Mouse (Mus musculus) kidney, postnatal 4 days (tissue): ENCODE measurements around the gene Gm21915.

Source experiments
- DNase-seq, 2 experiments: peaks; one replicate each; pipeline ENCODE4 v3.0.0; 2021; ENCODE audit warnings: mixed read lengths in 2 of 2

Gm21915 gene

DNA sequence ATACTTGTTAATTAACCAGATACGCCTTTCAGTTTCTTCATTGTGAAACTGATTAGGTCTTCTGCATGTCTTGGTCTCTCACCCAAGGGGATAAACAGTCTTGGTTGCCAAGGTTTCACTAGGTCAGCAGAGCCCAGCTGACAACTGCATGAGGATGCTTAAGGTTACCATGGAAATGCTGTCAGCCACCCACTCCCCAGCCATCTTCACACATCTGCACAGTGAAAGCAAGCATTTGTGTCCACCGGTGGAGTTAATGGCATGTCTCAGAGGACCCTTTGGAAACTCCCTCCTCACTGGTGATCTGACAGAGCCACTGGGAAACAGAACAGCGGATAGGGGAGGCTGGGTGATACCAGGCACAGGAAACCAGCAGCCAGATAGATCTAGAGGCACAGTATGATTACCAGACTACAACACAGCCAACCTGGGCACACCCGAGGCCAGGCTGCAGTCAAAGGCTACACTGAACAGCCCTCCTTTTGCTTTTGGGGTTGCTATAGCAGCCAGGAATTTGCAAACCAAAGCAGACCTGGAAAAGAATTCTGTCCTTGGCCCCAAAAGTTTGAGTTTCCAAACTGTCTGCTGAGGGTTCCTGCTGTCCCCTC lies 1.0 kb downstream of the Gm21915 start:
- no peak for DNase-seq

- peak; percentile 44 to 62 for DNase-seq
These were observed 5.0 kb downstream of the Gm21915 start for GRCm38 (mm10) chr9:40675203-40675958.

GRCm38 (mm10) chr9:40678653-40679052 lies 8.2 kb downstream of the Gm21915 start:
- DNase-seq: no peak

DNA sequence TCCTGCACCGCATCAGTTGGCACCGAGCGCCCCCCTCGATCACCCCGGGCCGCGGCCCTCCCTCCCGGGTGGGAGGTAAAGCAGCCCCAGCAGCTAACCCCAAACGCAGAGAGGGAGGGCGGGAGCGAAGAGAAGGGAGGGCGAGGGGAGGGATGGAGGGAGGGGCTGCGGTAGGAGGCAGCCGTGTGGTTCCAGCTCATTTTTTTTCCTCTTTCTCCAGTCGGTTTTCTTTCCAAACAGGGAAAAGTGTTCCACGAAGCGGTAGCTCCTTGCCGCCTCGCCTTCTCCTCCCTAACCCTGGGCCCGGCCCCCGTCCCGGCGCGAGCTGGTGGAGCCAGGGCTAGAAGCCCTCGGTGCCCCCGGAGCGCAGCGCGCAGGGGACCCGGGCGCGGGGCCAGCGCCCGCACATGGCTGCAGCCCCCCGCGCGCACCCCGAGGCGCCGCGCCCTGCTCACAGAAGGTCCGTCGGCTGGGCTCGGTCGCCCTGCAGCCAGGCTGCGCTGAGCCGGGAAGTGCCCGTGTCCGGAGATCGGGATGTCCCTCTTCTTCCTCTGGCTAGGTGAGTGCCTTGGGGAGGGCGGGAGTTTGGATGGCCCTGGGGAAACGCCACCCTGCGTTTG lies 15.5 kb downstream of the Gm21915 start, which contains the start of gene Clmp:
Clmp (plus strand) TSS at position 162 of the 620 bp plus-strand sequence.
- peak; percentile 63 to 73 for DNase-seq

DNA sequence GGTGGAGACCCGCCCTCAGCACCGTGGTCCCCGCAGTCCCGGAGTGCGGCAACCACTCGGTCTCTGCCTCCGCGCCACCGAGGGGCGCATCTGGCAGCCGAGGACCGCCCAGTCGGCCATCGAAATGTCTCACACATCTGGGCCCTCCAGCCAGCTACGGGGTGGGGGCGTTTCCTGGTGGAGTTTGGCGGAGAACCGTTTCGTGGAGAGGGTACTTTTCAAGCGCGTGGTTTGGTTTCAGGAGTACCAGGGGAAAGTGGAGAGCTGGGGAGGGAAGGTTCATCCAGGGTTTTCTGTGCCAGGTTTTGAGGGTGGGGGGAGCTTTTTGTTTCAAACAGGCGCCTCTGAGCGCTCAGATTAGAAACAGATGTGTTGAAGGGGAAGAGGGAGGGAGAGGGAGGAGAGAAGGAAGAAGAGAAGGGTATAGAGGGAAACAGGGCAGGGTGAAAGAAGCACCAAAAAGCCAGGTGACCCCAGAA lies 16.0 kb downstream of the Gm21915 start:
- DNase-seq: no peak

GRCm38 (mm10) chr9:40687053-40687452 lies 16.6 kb downstream of the Gm21915 start:
- no peak for DNase-seq

DNA sequence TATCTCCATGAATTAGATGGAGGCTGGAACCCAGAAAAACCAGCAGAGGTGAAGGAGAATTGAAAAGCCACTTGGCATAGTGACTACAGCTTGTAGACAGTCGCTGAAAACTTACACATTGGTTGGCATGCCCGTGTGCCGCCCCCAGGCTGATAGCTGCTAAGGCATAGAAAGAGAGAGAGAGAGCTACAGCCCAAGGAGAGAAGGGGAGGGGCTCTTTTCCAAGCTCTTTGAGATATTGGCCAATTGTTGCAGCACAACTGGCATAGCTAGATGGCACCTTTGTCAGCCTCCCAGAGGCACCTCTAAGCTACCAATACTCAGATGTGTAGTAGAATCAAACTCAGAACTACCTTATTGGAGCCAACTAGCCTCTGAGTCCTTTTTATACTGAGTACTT lies 17.1 kb downstream of the Gm21915 start:
- DNase-seq: no peak

GRCm38 (mm10) chr9:40690511-40690910 lies 20.1 kb downstream of the Gm21915 start:
- DNase-seq: no peak

GRCm38 (mm10) chr9:40693026-40693425 lies 22.6 kb downstream of the Gm21915 start:
- DNase-seq: no peak

DNA sequence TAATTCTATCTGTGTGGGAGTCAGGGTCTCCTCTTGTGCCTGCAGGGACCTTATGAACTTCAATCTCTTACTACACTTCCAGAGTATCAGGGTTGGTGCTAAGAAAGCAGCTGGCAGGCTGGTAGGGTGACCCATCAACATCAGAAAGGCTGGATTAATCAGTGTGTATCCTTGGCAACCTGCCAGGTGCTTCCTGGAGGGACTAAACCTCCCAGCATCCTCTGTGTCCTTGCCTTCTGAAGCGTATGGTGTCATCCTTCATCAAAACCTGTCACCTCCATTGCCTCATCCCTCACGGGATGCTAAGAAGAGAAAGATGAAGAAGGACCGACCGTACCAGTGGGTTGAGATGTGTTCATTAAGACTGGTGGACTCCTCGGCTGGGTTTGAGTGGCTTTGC lies 23.4 kb downstream of the Gm21915 start:
- DNase-seq: peak; percentile 54 to 71

GRCm38 (mm10) chr9:40694284-40694683 lies 23.9 kb downstream of the Gm21915 start:
- no peak for DNase-seq

DNA sequence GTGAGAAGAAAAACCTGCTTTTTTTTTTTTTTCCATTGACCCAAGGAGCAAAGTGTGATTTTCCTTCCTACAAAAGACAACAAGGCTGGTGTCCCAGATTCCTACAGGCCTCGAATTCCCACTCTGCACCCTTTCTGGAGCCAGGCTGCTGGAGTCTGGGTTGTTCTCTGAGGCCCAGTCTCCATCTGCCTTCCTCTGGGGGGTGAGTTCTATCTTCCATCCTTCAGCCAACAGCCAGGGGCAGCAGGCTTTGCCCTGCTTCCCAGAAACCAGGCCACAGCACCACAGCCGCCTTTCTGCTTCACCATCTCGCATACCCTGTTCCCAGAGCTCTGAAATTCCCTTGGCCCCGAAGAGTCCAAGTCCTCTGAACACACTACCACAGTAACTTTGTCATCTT lies 25.7 kb downstream of the Gm21915 start:
- no peak for DNase-seq

GRCm38 (mm10) chr9:40699194-40699593 lies 28.8 kb downstream of the Gm21915 start:
- no peak for DNase-seq

DNA sequence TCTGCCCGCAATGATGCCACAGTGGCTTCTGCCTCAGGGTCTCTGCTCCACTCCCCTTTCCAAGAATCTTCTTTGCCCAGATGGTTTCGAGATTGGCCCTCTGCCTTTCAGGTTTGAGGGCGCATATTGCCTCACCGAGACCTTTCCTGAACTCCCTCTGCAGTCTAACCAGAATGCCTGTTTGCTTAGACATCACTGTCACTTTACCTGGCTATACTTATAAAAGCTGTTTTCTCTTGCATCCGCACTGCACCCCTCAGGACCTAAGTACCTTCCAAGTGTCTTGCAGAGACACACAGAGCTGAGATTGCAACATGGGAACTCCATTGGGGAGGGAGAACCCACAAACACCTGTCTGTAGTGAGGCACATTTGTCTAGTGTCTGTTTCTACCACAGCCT lies 29.8 kb downstream of the Gm21915 start:
- DNase-seq: no peak

- no peak for DNase-seq
These were observed 34.2 kb downstream of the Gm21915 start for GRCm38 (mm10) chr9:40704364-40705276.

- no peak for DNase-seq
These were observed 38.2 kb downstream of the Gm21915 start for GRCm38 (mm10) chr9:40708448-40709140.

DNA sequence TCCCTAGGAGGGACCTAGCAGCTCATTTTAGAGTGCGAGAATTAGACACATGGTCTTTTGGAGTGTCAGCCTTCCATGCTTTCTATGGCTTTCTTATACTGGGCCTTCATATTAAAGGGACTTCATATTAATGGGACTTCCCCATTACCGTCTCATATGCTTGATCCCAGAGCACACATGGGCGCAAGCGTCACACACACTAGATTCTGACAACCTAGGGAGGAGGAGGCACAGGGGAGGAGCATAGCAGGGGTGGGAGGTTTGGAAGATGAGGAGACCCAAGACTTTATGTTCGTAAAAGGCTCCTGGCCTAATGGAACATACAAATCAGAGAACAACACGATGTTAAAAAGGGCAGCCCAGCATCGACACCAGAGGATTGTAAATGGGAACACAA lies 38.7 kb downstream of the Gm21915 start:
- DNase-seq: no peak

- DNase-seq: no peak
These were observed 39.2 kb downstream of the Gm21915 start for GRCm38 (mm10) chr9:40709587-40709986.

DNA sequence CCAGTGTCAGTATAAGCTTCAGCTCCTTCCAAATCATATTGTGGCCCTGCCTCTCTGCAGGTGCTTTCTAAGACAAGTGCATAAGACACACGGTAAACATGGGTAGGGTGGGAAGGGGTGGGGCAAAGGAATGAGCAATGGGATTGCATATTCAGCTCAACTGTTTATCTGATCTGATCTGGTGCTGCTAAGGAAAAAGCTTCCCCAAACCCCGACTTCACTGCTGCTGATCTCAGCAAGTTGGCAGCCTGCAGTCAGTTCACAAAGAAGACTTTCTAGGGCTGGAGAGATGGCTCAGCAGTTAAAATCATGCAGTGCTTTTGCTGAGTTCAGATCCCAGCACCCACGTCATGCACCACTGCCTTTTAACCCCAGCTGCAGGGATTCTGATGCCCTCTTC lies 39.6 kb downstream of the Gm21915 start:
- no peak for DNase-seq

- no peak for DNase-seq
These were observed 41.2 kb downstream of the Gm21915 start for GRCm38 (mm10) chr9:40711654-40712053.

- peak; percentile 56 to 74 for DNase-seq
These were observed 46.9 kb downstream of the Gm21915 start for GRCm38 (mm10) chr9:40717182-40717874.

- DNase-seq: peak; percentile 31 to 55
These were observed 47.4 kb downstream of the Gm21915 start for GRCm38 (mm10) chr9:40717875-40718185.
